Mouse (Mus musculus): Measurements from ENCODE around the gene Tfdp1. TPM values are rescaled to one million over a fixed set of nuclear protein-coding genes. Genes with fewer than 3 reads are reported as not detected.

Tfdp1 gene
- total and polyA plus RNA-seq, 3 experiments, result 143 to 331 (median 256) TPM

- Histone ChIP-seq H3K9me3 (replicated peaks; ENCODE audit: insufficient read depth, low read length) (no peaks in the 10 kb centered on the region), H3K36me3 (ENCODE audit: control insufficient read depth in 1 of 2, insufficient read depth in 2 of 2, low read length in 2 of 2) (peaks cover 37 to 50% of the 10 kb centered on the region in 2 experiments), H3K4me3 (ENCODE audit: control insufficient read depth in 1 of 2, insufficient read depth in 1 of 2, low read depth in 2 of 2, low read length in 2 of 2) (no peak overlapping the region), H3K9ac (ENCODE audit: control insufficient read depth, low read depth, low read length, poor library complexity, severe bottlenecking) (no peak overlapping the region), H3K79me2 (ENCODE audit: control insufficient read depth, insufficient read depth, low read length, poor library complexity) (peaks cover 74% of the 10 kb centered on the region), H3K27ac (ENCODE audit: control insufficient read depth, low read depth, low read length) (peak overlapping the region; percentile 56), H3K27me3 (ENCODE audit: control insufficient read depth in 1 of 2, insufficient read depth in 2 of 2, low read length in 2 of 2) (no peaks in the 10 kb centered on the region), H3K4me1 (ENCODE audit: control insufficient read depth in 1 of 2, insufficient read depth in 2 of 2, low read length in 2 of 2) (peaks cover 11 to 40% of the 10 kb centered on the region in 2 experiments)
- peak; percentile 66 for DNase-seq (ENCODE audit: low read depth, low spot score)
- TF ChIP-seq ZMIZ1 (IDR thresholded peaks at IDR 0.05; ENCODE audit: low read depth, low read length) (no peak), ZC3H11A (IDR thresholded peaks at IDR 0.05; ENCODE audit: low read depth, low read length) (no peak), JUND (IDR thresholded peaks at IDR 0.05; ENCODE audit: low read depth, low read length) (no peak), ZNF384 (IDR thresholded peaks at IDR 0.05; ENCODE audit: low read depth, low read length) (no peak), TBP (IDR thresholded peaks at IDR 0.05; ENCODE audit: low read depth, low read length) (peak; percentile 23; the same call in 1 of the 2 replicates), UBTF (IDR thresholded peaks at IDR 0.05; ENCODE audit: borderline replicate concordance, insufficient read depth, low read depth, low read length) (no peak), GABPA (IDR thresholded peaks at IDR 0.05; ENCODE audit: low read depth, low read length) (no peak), HCFC1 (IDR thresholded peaks at IDR 0.05; ENCODE audit: low read depth, low read length) (no peak), MYC (IDR thresholded peaks at IDR 0.05; ENCODE audit: low read depth, low read length) (0 out of 2 replicates have a peak, but pooled peaks have one; percentile 51), ELF1 (IDR thresholded peaks at IDR 0.05; ENCODE audit: low read depth, low read length) (no peak), MAX (IDR thresholded peaks at IDR 0.05; ENCODE audit: low read length) (no peak), EP300 (IDR thresholded peaks at IDR 0.05; ENCODE audit: low read depth in 1 of 2, low read length in 2 of 2) (peak; percentile 86 to 87), TAL1 (IDR thresholded peaks at IDR 0.05; ENCODE audit: low read length) (peak; percentile 62), MYB (IDR thresholded peaks at IDR 0.05; ENCODE audit: low read depth, low read length) (0 out of 2 replicates have a peak, but pooled peaks have one; percentile 14), USF1 (IDR thresholded peaks at IDR 0.05; ENCODE audit: low read depth, low read length) (no peak), GATA1 (IDR thresholded peaks at IDR 0.05; ENCODE audit: low read depth, low read length) (peak; percentile 91), MEF2A (IDR thresholded peaks at IDR 0.05; ENCODE audit: extremely low read depth, insufficient replicate concordance, low read depth, low read length, poor library complexity, severe bottlenecking) (no peak), CHD1 (IDR thresholded peaks at IDR 0.05; ENCODE audit: low read depth, low read length) (no peak), MXI1 (IDR thresholded peaks at IDR 0.05; ENCODE audit: low read depth, low read length) (peak; percentile 79; the same call in 1 of the 2 replicates), ETS1 (IDR thresholded peaks at IDR 0.05; ENCODE audit: low read depth, low read length) (peak; percentile 54), E2F4 (IDR thresholded peaks at IDR 0.05; ENCODE audit: borderline replicate concordance, low read depth, low read length) (no peak), TCF12 (IDR thresholded peaks at IDR 0.05; ENCODE audit: low read depth, low read length) (peak; percentile 88), CTCF (IDR thresholded peaks at IDR 0.05 in 2 of 3, conservative IDR thresholded peaks at IDR 0.05 in 1 of 3; ENCODE audit: control insufficient read depth in 1 of 3, insufficient read depth in 1 of 3, low read depth in 2 of 3, low read length in 3 of 3, poor library complexity in 1 of 3, severe bottlenecking in 1 of 3) (no peak), POLR2AphosphoS5 (IDR thresholded peaks at IDR 0.05; ENCODE audit: borderline replicate concordance, low read depth, low read length) (no peak), POLR2A (IDR thresholded peaks at IDR 0.05; ENCODE audit: control insufficient read depth in 1 of 2, insufficient read depth in 1 of 2, low read depth in 1 of 2, low read length in 2 of 2, poor library complexity in 1 of 2) (no peak; a peak in 1 of 4 replicates), RAD21 (IDR thresholded peaks at IDR 0.05; ENCODE audit: low read depth, low read length) (no peak), RCOR1 (IDR thresholded peaks at IDR 0.05; ENCODE audit: low read depth, low read length) (peak; percentile 64; the same call in 1 of the 2 replicates), BHLHE40 (IDR thresholded peaks at IDR 0.05; ENCODE audit: borderline replicate concordance, low read depth, low read length) (no peak), MAZ (IDR thresholded peaks at IDR 0.05; ENCODE audit: low read depth, low read length) (no peak), NELFE (IDR thresholded peaks at IDR 0.05; ENCODE audit: low read depth, low read length) (no peak), POLR2AphosphoS2 (IDR thresholded peaks at IDR 0.05; ENCODE audit: low read length) (no peak; the same call in 1 of the 2 replicates), KAT2A (conservative IDR thresholded peaks at IDR 0.05; ENCODE audit: low read depth, low read length) (no peak), USF2 (IDR thresholded peaks at IDR 0.05; ENCODE audit: borderline replicate concordance in 1 of 2, insufficient read depth in 1 of 2, low read depth in 1 of 2, low read length in 2 of 2) (no peak), MAFK (IDR thresholded peaks at IDR 0.05; ENCODE audit: borderline replicate concordance, low read depth, low read length) (no peak), SMC3 (IDR thresholded peaks at IDR 0.05; ENCODE audit: low read depth, low read length) (no peak), ZKSCAN1 (IDR thresholded peaks at IDR 0.05; ENCODE audit: low read depth, low read length) (no peak), SIN3A (IDR thresholded peaks at IDR 0.05; ENCODE audit: low read length) (peak; percentile 78)
Measured at GRCm38 (mm10) chr8:13353155-13353833, 14.7 kb downstream of the Tfdp1 start.
